Mouse (Mus musculus) ovary, postnatal 14 days (tissue): Measurements from ENCODE around the gene C77080.
"Not testable (repeated sequence)": the region's sequence is repeated elsewhere in the genome, so short reads cannot be mapped to it uniquely, and the experiment has no call there.

Experiments used
- DNase-seq: peaks from one replicate; pipeline ENCODE4 v3.0.0; 2022; ENCODE audit warnings: low spot score

The C77080 gene

DNA sequence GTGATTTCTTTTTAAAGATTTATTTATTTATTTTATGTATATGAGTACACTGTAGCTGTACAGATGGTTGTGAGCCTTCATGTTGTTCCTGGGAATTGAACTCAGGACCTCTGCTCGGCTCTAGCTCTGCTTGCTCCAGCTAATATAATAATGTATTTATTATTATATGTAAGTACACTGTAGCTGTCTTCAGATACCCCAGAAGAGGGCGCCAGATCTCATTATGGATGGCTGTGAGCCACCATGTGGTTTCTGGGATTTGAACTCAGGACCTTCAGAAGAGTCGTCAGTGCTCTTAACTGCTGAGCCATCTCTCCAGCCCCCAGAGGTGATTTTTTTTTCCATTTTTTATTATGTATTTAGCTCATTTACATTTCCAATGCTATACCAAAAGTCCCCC is 48.7 kb downstream of the C77080 start:
- not testable (repeated sequence) for DNase-seq

GRCm38 (mm10) chr4:129211461-129211860 is 49.7 kb downstream of the C77080 start:
- no peak for DNase-seq

DNA sequence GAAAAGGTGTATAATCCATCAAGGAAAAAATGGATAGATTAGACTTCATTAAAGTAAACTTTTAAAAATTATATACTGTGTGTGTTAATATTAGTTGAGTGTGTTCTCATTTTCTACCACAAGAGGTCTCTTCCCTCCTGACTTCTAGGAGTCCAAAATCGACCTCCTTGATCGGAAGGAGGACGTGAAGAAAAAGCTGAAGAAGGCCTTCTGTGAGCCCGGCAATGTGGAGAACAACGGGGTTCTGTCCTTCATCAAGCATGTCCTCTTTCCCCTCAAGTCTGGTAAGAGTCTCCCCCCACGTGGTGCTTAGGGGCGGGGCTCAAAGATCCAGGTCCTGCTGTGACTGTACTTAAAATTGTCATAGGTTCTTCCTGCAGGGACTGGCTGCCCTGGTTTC is 51.7 kb downstream of the C77080 start:
- no peak for DNase-seq

DNA sequence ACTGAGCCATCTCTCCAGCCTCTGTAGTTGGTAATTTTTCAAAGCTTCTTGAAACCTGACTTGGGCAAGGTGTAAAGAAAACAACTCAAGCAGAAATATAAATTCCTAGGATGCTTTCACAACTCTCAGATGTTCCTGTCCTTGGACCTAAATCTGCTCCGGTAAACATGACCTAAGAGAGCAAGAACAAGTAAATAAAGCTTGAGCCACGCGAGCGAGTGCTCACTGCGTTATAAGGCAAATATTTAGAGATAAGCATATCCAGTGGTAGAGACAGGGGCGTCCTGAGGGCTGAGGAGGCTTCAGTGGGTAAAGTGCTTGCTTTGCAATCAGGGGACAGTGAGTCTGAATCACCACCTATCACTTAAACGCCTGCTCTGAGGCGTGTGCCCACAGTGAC is 54.4 kb downstream of the C77080 start:
- DNase-seq, result no peak

GRCm38 (mm10) chr4:129204655-129205054 is 56.5 kb downstream of the C77080 start:
- DNase-seq, result no peak

DNA sequence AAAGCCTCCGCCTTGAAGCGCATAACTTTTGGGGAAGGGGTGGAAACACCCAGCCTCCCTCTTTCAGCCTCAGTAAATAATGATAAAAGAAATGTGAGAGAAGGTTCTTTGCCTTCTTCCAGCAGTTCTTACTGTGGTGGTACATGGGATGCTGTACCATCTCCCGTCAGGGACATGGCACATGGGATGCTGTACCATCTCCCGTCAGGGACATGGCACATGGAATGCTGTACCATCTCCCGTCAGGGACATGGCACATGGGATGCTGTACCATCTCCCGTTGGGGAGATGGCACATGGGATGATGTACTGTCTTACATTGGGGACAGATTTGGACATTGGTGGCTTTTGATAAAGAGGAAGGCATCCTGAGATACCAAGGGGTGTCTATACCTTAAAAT is 63.7 kb downstream of the C77080 start:
- DNase-seq, result no peak

DNA sequence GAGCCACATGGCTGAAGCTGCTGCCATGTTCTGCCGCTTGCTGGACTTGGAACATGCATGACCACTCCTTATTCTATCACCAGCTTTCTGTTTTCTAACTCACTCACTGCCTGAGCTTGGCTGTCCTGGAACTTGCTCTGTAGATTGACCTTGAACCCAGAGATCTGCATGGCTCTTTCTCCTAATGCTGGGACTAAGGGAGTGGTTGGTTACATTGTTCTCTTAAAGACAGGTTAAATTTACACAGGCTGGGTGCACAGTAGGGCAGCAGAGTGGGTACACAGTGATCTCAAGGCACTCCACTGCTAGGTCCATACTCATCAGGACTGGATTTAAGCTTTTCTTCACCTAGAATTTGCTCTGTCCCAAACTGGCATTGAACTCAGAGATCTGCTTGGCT is 66.9 kb downstream of the C77080 start:
- no peak for DNase-seq

DNA sequence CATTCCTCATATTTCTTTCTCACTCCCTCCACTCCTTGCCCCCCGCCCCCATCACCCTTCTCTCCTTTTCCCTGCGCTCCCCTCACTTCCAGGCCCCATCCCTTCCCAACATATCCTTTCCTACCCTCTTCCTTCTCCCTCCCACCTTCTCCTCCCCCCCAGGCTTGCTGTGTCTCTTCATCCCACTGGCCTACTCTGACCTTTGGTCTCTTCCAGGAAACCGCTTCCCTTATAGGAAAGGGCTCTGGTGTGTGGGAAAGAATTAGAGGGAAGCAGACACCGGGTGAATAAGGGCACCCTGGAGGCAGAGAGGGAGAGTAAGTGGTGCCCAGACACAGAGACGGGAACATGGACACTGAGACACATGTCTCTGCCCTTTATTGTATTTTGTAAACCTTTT is 69.5 kb downstream of the C77080 start:
- DNase-seq, result no peak

- DNase-seq, result no peak
These were observed 70.7 kb downstream of the C77080 start for GRCm38 (mm10) chr4:129190538-129190937.

- peak; percentile 93 for DNase-seq
These were observed 71.4 kb downstream of the C77080 start, which contains the start of the genes S100pbp and Yars for GRCm38 (mm10) chr4:129189542-129190519. Gene S100pbp (minus strand): TSS chr4:129189727. Gene Yars (plus strand): TSS chr4:129189760.

GRCm38 (mm10) chr4:129188803-129189541 is 72.2 kb downstream of the C77080 start:
- peak; percentile 52 for DNase-seq

DNA sequence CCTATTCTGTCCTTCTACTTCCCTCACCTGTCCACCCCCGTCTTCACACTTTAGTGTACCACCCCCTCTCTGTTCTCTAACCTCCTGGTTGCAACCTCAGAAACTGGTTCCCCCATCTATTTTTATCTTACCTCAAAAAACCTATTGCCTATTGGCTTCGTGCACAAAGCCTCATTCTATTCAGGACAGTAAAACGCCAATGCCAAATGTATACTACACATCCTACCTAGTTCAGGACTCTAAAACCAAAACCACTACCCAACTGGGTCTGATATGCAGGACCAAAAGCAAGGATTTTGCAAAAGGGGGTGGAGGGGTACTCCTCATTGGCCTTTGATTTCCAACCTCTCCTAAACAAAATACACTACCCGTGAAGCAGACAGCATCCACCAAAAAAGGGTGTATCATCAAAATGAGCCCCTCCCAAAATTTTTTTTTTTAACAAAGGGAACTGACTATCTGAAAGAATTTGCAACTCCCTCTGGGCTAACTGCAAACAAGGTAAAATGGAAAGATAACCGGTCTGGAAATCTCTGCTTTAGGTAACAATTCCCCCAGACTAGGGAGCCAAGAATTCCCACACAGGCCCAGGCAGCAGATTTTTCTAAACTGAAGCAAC is 73.1 kb downstream of the C77080 start:
- no peak for DNase-seq

DNA sequence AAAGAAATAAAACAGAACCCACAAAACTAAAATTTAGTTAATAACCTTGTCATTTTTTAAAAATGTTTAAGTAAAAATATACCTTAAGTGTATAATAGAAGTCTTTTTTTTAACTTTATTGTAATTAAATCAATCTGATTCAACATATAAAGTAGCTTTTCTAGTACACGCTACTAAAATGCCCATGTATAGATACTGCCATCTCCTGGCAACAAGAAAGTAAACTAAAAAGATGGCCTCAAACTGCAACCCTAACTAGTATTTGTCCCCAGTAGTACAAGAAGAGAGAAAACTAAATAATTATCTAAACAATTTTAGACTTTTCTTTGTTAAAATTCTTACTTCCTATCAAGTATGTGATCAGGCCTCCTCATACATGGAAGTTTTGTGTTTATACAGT is 81.6 kb downstream of the C77080 start:
- no peak for DNase-seq

DNA sequence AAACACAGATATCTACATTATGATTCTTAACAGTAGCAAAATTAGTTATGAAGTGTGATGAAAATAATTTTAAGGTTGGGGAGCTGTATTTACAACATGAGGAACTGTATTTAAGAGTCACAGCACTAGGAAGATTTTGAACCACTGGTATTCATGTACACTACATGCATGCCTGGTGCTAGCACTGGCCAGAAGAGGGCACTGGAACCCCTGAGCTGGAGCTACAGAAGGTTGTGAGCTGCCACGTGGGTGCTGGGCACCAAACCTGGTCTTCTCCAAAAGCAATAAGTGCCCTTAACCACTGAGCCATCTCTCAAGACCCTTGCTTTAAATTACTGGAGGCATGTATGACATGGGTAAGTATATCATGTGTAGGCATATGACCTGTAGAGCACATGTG is 88.7 kb downstream of the C77080 start:
- no peak for DNase-seq
